23 mouse cellular contexts compared by ENCODE assay signal in the genomic region with DNA sequence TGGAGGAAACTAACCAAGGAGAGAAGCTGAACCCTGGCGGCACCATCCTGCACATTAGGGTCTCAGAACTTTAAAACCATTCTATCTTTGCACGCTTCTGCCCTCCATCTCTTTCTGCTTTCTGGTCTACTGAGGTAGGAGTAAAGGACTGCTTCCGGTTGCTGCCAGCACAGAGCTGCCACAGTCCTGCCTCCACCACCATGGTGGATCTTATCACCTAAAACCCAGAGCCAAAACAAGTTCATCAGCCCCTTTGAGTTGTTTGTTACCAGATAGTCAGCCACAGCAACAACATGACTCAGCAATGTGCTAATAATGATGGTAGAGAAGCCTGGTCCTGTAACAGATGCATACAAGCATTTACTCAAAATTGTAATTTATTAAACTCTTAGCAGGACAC.
"Had no signal": no experiment of that assay in that cellular context is flagged by ENCODE, and none has a peak within 500 bp of the region (broad histone marks: within the 10 kb centered on the region; RNA-seq: fewer than 3 reads in every experiment).

No protein-coding gene starts in this region.

- H3K9me3 ChIP-seq: heart, embryonic 10.5 days; heart, embryonic 12.5 days; intestine, embryonic 15.5 days; limb, embryonic 10.5 days; limb, embryonic 12.5 days had no signal

- H3K27ac ChIP-seq: gastrocnemius, adult 2 months; heart, embryonic 10.5 days; hindbrain, embryonic 14.5 days; intestine, embryonic 15.5 days; layer of hippocampus, adult 2 months; left cerebral cortex, adult 2 months; limb, embryonic 12.5 days had no signal

- H3K4me1 ChIP-seq: intestine, embryonic 15.5 days had no signal

- H3K4me3 ChIP-seq: gastrocnemius, adult 2 months; heart, embryonic 10.5 days; heart, embryonic 12.5 days; intestine, embryonic 15.5 days; layer of hippocampus, adult 2 months; left cerebral cortex, adult 2 months; limb, embryonic 10.5 days; limb, embryonic 12.5 days had no signal

- H3K9ac ChIP-seq: heart, embryonic 12.5 days; hindbrain, embryonic 14.5 days; intestine, embryonic 15.5 days; limb, embryonic 12.5 days had no signal

- DNase-seq: gastrocnemius, adult 2 months; gastrocnemius, postnatal 10 days; gastrocnemius, postnatal 25 days; heart, adult 18-20 months; heart, postnatal 10 days; heart, postnatal 4 days; kidney, adult 18-20 months; kidney, adult 8-10 months; kidney, postnatal 10 days; kidney, postnatal 25 days; kidney, postnatal 4 days; liver had no signal

- H3K36me3 ChIP-seq: heart, embryonic 10.5 days; heart, embryonic 12.5 days; intestine, embryonic 15.5 days; limb, embryonic 10.5 days; limb, embryonic 12.5 days had no signal

- ATAC-seq: hindbrain, embryonic 16.5 days; inflammation-experienced regulatory T-cells, adult 6 months; intestine, embryonic 15.5 days; intestine, postnatal 0 days had no signal

- H3K4me2 ChIP-seq: heart, embryonic 12.5 days; hindbrain, embryonic 14.5 days; intestine, embryonic 15.5 days; limb, embryonic 12.5 days had no signal

- H3K27me3 ChIP-seq: heart, embryonic 12.5 days; intestine, embryonic 15.5 days; limb, embryonic 12.5 days had no signal
